Mouse (Mus musculus) heart, postnatal 0 days (tissue): ENCODE data around the gene Il6st.

Source experiments
- CTCF ChIP-seq: IDR thresholded peaks from 2 replicates; pipeline ENCODE4 v1.5.1; 2016; ENCODE audit warnings: antibody characterized with exemption, control low read depth, low read depth
- EP300 ChIP-seq: IDR thresholded peaks from 2 replicates; pipeline ENCODE4 v1.6.1; 2016; ENCODE audit warnings: antibody characterized with exemption, low read depth

DNA sequence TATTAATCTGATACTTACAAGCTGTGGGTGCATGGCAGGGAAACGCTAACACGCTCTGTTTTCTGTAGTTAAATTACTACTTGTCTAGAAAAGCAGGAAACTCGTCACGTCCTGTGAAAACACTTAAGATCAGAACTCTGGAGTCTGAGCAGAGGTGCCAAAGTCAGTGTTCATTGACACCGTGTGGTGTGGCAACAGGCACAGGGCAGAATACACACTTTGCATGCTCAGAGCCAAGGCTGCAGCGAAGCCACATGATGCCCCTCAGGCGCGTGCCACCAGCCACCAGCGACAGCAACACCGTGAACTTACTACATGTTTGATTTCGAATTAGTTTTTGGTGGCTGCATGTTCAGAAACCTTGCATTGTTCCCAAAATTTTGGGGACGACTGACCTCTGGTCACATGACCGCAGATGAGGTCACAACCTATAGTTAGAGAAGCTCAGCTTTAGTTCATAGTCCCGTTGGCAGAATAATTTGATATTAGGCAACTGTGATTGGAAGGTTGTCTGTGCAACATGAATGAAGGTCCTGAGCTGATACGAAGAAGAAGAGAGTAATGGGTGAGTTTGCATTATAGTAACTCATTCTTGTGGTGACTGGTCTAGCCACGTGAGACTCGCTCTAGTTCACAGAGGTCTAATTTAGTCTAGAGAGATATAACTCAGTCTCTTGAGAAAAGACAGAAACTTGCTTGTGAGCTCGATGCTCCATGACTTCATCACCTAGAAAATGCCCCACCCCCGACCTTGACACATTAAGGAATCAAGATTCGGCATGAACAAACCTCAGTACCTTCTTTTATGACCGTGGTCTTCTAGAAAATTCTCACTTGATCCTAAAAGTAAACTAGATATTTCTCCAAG, 25.6 kb upstream of the Il6st start:
- TF ChIP-seq EP300 (no peak), CTCF (no peak)
